Mouse (Mus musculus) cortical plate, adult 2 months (tissue): ENCODE results near the gene Mllt10.

Experiments used
- CTCF ChIP-seq: fragments of 200-500 bp; IDR thresholded peaks from 2 replicates; pipeline ENCODE4 v1.5.1; 2011; ENCODE audit warnings: mild to moderate bottlenecking, control low read depth, low read length; ENCODE audit not compliant: insufficient read depth; ENCODE audit errors: extremely low read depth
- POLR2A ChIP-seq: fragments of 200-500 bp; IDR thresholded peaks from 2 replicates; pipeline ENCODE4 v1.6.1; 2011; ENCODE audit warnings: mild to moderate bottlenecking, low read length, control low read depth; ENCODE audit not compliant: insufficient read depth; ENCODE audit errors: extremely low read depth

GRCm38 (mm10) chr2:18048453-18049075, 6.5 kb upstream of the Mllt10 start, which contains the start of gene Skida1:
- TF ChIP-seq POLR2A (no peak), CTCF (no peak)
